Mouse (Mus musculus) embryo, embryonic 9.5 days (tissue): ENCODE measurements around the gene Olfr1341.

Experiments used
- DNase-seq: peaks from one replicate; pipeline ENCODE4 v3.0.0-alpha.2; 2017; ENCODE audit errors: extremely low spot score

The Olfr1341 gene

GRCm38 (mm10) chr4:118703223-118703622 is at the start of gene Olfr1341:
Gene Olfr1341 (plus strand): TSS chr4:118703523.
- DNase-seq: no peak

- DNase-seq: no peak
Observed at GRCm38 (mm10) chr4:118658652-118659051, 44.7 kb upstream of the Olfr1341 start, which contains the start of gene Olfr62. Gene Olfr62 (plus strand): TSS chr4:118658952.

DNA sequence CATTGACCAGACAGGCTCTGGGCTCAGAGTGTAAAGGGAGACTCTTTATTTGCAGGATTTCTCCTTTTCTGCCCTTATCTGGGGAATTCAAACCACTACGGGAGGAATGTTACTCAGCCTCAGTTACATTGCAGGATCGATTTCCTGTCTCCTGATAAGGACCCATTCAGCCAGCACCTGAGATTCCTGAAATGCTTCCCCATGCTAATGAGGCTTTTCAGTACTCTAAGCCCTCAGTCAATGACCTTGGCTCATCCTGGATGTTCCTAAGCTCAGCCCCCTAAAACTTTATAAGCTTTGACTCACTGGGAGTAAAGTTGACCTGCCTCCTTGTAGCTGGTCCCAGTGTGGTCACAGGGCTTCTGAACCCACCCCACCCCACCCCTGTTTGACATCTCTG is 16.2 kb upstream of the Olfr1341 start:
- no peak for DNase-seq

DNA sequence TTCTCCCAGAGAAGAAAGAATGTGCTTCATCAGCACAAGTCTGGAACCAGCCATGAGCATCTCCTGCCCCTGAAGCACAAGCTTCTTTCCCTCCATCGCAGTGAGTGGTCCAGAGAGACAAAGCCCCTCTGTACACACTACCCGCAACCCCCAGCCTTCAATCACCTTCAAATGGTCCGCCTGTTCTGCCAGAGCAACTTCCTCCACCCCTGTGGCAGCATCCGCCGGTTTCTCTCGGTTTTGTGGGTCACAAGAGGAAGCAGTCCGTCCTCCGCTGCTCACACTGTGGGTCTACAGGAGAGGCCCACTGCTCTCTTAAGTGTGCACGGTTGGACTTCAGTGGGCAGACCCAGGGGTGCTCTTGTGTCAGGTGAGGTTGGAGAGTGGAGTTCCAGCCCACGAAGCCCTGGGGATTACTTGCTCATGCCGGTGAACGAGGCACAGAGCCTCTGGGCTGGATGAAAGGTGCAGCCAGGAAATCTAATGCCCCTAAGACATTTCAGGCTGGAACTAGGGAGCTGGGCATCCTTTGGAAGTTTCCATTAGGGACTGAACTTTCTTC is 10.8 kb upstream of the Olfr1341 start, which contains the start of gene Olfr1342:
Gene Olfr1342 (minus strand): TSS at position 345 of the 562 bp plus-strand sequence.
- DNase-seq: peak; percentile 2

- no peak for DNase-seq
Observed at GRCm38 (mm10) chr4:118693812-118694211, 9.5 kb upstream of the Olfr1341 start.

GRCm38 (mm10) chr4:118708086-118708485 is 4.8 kb downstream of the Olfr1341 start:
- no peak for DNase-seq

DNA sequence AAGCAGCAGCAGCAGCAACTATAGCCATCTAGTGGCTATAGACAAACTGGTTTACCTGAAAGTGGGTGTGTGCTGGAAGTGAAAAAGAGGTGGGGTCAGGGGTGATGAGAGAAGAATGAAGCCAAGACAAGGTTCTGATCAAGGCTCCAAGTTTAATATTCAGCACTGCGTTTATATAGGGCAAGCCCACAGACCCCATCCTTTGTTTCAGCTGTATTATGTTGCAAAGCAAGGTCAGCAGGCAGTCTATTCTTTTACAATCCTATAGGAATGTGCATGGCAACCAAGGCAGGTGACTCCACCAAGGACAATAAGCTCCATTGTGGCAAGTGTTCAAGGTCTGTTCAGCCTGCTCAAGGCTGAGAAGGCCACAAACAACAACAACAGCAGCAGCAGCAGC is 8.3 kb downstream of the Olfr1341 start:
- DNase-seq: no peak

DNA sequence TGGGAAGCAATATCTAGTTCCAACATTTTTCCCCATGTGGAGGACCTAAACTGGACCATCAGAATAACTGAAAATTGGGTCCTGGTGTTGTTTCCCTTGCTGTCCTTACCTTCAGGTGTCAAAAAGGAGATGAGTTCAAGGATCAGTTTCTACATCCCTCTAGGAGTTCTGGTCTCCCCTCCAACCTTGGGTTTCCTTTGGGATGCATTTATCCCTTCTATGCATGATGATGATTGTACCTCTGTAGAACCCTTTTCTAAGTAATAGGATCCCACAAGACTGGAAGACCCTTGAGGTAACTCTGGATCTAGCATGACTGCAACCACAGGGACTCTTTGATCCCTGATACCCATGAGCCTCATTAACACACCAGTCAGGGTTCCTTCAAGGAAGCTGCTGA is 16.5 kb downstream of the Olfr1341 start, which contains the start of gene Olfr1340:
Gene Olfr1340 (plus strand): TSS at position 301 of the 400 bp plus-strand sequence.
- no peak for DNase-seq

GRCm38 (mm10) chr4:118721742-118722483 is 18.6 kb downstream of the Olfr1341 start:
- peak; percentile 28 for DNase-seq

- no peak for DNase-seq
Observed at GRCm38 (mm10) chr4:118731875-118732274, 28.6 kb downstream of the Olfr1341 start, which contains the start of gene Olfr1339. Gene Olfr1339 (plus strand): TSS chr4:118732175.

DNA sequence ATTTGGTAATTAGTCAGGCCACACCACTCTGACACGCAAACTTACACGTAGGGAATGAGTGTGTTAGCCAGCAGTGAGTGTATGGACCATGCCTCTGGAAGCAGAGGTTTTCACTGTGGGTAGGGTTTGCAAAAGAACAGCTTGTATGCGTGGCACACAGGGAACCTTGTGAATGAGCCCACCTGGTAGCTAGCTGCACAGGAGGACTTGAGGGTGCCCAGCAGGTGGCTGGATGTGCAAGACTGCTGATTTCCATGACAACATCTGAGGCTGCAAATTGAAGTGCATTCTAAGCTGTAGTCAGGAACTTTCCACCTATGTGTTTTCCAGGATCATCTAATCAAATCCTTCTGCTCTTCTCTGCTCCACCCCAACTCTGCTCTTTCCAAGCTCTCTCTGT is 36.3 kb downstream of the Olfr1341 start:
- no peak for DNase-seq

DNA sequence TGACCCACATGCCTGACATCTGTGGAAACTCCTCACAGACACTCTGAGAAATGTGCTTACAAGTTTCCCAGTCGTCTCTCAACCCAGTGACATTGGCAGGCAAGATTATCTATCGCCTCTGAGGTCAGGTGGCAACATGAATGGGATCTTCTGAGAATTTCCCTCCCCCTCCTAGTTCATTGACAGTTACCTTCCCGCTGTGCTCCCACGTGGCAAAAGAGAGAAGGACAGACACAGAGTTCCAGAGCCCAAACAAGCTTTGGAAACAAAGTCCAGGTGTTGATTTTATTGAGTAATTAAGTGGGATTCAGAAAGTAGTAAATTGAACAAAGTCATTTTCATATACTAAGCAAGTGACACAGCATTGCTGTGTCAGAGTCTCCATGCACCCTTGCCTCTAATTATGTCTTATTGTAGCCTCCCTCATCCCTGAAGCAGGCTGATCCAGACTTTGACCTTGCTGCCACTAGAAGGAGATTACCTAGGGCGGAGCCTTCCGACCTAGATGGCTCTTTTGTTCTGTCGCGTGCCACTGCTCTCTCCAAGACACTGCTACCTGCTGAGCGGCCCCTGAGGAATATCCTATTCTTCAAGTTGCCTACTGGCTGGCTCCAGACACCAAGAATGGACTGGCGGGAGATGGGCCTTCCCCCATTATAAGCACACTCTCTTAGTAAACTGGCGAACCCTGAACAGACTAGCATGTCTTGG is 37.8 kb downstream of the Olfr1341 start:
- DNase-seq: peak; percentile 14

DNA sequence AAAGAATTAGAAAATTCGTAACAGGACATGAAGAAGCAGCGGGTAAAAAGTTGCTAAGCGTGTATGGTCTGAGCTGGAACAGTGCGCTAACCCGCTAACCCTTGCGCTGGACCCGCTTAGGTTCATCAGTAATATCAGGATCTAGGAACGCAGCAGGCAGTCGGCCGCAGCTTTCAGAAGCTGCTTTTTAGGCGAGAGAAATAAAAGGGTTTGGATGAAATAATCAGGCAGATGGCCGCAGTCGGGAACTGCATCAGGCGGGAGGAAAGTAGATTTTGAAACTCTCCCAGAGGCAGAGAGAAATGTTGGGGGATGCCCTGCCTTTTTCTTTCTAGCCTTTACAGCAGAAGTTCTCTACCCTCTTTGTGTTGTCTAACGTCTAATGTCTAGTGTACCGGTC is 38.6 kb downstream of the Olfr1341 start:
- DNase-seq: peak; percentile 4

DNA sequence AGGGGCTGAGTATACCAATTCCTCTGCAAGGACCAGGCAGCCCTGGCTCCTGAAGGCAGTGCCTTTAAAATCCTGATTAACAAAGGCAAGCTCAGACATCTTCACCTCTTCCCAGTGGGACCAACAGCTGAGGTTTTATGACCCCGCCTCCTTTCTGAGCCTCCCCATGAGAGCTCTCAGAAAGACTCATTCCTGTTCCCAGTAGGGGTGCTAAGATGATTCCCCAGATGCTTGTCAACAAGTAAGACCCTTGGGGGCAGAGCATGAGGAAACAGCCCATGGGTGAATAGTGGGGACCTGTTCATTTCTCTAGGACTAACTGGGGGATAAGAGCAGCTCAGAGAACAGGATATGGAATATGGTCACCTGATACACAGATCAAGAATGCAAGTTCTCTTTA is 55.3 kb downstream of the Olfr1341 start, which contains the start of gene Olfr1338:
Gene Olfr1338 (minus strand): TSS at position 101 of the 400 bp plus-strand sequence.
- DNase-seq: no peak
